In the genomic region with DNA sequence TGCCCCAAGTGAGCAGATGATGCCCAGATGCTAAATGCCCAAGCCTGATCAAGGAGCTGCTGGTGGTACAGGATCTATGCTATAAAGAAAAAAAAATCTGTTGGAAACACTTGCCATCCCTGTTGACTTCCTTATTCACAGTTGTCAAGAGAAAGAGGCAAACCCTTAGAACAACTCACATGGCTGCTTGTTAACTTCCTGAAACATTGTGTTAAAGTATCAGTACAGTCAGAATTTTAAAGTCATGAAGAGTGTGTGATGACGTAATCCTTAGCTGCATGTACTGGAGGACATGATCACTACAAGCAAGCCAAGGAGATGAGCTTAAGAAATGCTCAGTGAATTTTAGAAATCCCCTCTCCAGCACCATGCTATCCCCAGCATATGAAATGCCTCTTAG, we compare ENCODE assay signal across 20 mouse cellular contexts. TPM values are rescaled to one million over a fixed set of nuclear protein-coding genes. Genes with fewer than 3 reads are reported as not detected.
A peak's percentile ranks its signal among the peaks of the same experiment; 100 is the strongest.
DNase-seq lines count a peak whose midpoint lies in the region; ATAC-seq and TF ChIP-seq lines count a peak whose summit lies in the region.
"Had no signal": no experiment of that assay in that cellular context is flagged by ENCODE, and none has a peak within 500 bp of the region (broad histone marks: within the 10 kb centered on the region; RNA-seq: fewer than 3 reads in every experiment).

No protein-coding gene starts in this region.

- TF ChIP-seq POLR2A in thymus, adult 2 months (IDR thresholded peaks at IDR 0.05; ENCODE audit: control insufficient read depth, extremely low read depth, insufficient read depth, low read length, poor library complexity): no peak

- H3K4me2 ChIP-seq in heart, embryonic 11.5 days: no peak overlapping the region
- no peak overlapping the region for H3K4me2 ChIP-seq in lung, postnatal 0 days (replicated peaks; ENCODE audit: low read depth, low read length)
- H3K4me2 ChIP-seq in liver, postnatal 0 days (ENCODE audit: low read depth, low read length): no peak overlapping the region
- H3K4me2 ChIP-seq: embryonic facial prominence, embryonic 15.5 days; forebrain, embryonic 15.5 days; hindbrain, embryonic 14.5 days; intestine, embryonic 15.5 days had no signal

- ATAC-seq in heart, embryonic 11.5 days (replicated peaks; ENCODE audit: insufficient number of reproducible peaks, low FRiP score, low TSS enrichment): no peak
- ATAC-seq in lung, postnatal 0 days: no peak
- peak; percentile 20; the same call in 1 of the 2 replicates for ATAC-seq in liver, postnatal 0 days
- ATAC-seq in neutrophil, adult 5-6 weeks (ENCODE audit: extremely low read depth, insufficient number of reproducible peaks, low FRiP score, poor library complexity, severe bottlenecking): peak; percentile 33; the same call in 1 of the 2 replicates
- ATAC-seq: forebrain, embryonic 15.5 days; intestine, embryonic 15.5 days had no signal

- peaks cover 10% of the 10 kb centered on the region for H3K36me3 ChIP-seq in heart, embryonic 11.5 days (ENCODE audit: control insufficient read depth, insufficient read depth, low read length)
- no peaks in the 10 kb centered on the region for H3K36me3 ChIP-seq in lung, postnatal 0 days (ENCODE audit: insufficient read depth, low read length)
- no peaks in the 10 kb centered on the region; the same call in 1 of the 2 replicates for H3K36me3 ChIP-seq in liver, postnatal 0 days (replicated peaks; ENCODE audit: insufficient read depth, low read length)
- no peaks in the 10 kb centered on the region for H3K36me3 ChIP-seq in thymus, adult 2 months (ENCODE audit: control insufficient read depth, insufficient read depth, low read length)
- H3K36me3 ChIP-seq: intestine, embryonic 15.5 days had no signal

- TF ChIP-seq EP300 in lung, postnatal 0 days (IDR thresholded peaks at IDR 0.05): no peak
- TF ChIP-seq EP300 in liver, postnatal 0 days (IDR thresholded peaks at IDR 0.05; ENCODE audit: low read depth): no peak

- 85% methylated on average over 1 of the region's 1 CpGs for WGBS in heart, embryonic 11.5 days (ENCODE audit: insufficient replicate concordance)
- WGBS in lung, postnatal 0 days: 89% methylated on average over 1 of the region's 1 CpGs
- WGBS in liver, postnatal 0 days (ENCODE audit: insufficient replicate concordance): 74% methylated on average over 1 of the region's 1 CpGs
- 98% methylated on average over 1 of the region's 1 CpGs for WGBS in thymus, adult 2 months

- peak; percentile 4 for DNase-seq in heart, adult 11 months
- DNase-seq in lung, postnatal 0 days (ENCODE audit: low spot score): peak; percentile 15
- no peak for DNase-seq in lung, postnatal 4 days
- no peak for DNase-seq in liver, postnatal 0 days
- no peak for DNase-seq in thymus, adult 2 months
- DNase-seq in Muller cell, postnatal 12 days (ENCODE audit: inconsistent ontology term): no peak
- DNase-seq: adrenal gland, postnatal 10 days; cerebellum, adult 2 months; cerebellum, postnatal 10 days; embryo, embryonic 11 days; gastrocnemius, postnatal 14 days; heart, postnatal 10 days; heart, postnatal 4 days had no signal

- TF ChIP-seq CTCF in lung, postnatal 0 days (IDR thresholded peaks at IDR 0.05): no peak
- TF ChIP-seq CTCF in liver, postnatal 0 days (IDR thresholded peaks at IDR 0.05; ENCODE audit: low read depth): no peak
- TF ChIP-seq CTCF in thymus, adult 2 months (IDR thresholded peaks at IDR 0.05; ENCODE audit: borderline replicate concordance, control insufficient read depth, extremely low read depth, insufficient read depth, low read length, poor library complexity): no peak

- H3K9ac ChIP-seq in heart, embryonic 11.5 days (ENCODE audit: low read depth, low read length): no peak overlapping the region
- H3K9ac ChIP-seq in lung, postnatal 0 days (replicated peaks; ENCODE audit: low read depth): no peak overlapping the region
- no peak overlapping the region for H3K9ac ChIP-seq in liver, postnatal 0 days (replicated peaks)
- H3K9ac ChIP-seq: embryonic facial prominence, embryonic 15.5 days; forebrain, embryonic 15.5 days; hindbrain, embryonic 14.5 days; intestine, embryonic 15.5 days had no signal

- no peaks in the 10 kb centered on the region for H3K9me3 ChIP-seq in heart, embryonic 11.5 days (replicated peaks; ENCODE audit: control insufficient read depth, low read length)
- no peaks in the 10 kb centered on the region for H3K9me3 ChIP-seq in lung, postnatal 0 days (ENCODE audit: low read length)
- H3K9me3 ChIP-seq in liver, postnatal 0 days (ENCODE audit: low read length): no peaks in the 10 kb centered on the region
- H3K9me3 ChIP-seq: embryonic facial prominence, embryonic 15.5 days; forebrain, embryonic 15.5 days; intestine, embryonic 15.5 days had no signal

- H3K4me1 ChIP-seq in heart, embryonic 11.5 days (ENCODE audit: control insufficient read depth, insufficient read depth, low read length): no peaks in the 10 kb centered on the region
- no peaks in the 10 kb centered on the region for H3K4me1 ChIP-seq in lung, postnatal 0 days (ENCODE audit: insufficient read depth, low read depth, low read length)
- peaks cover 12% of the 10 kb centered on the region for H3K4me1 ChIP-seq in liver, postnatal 0 days (ENCODE audit: insufficient read depth)
- H3K4me1 ChIP-seq in thymus, adult 2 months (replicated peaks; ENCODE audit: control insufficient read depth, insufficient read depth, low read length): no peaks in the 10 kb centered on the region
- H3K4me1 ChIP-seq: embryonic facial prominence, embryonic 15.5 days; forebrain, embryonic 15.5 days; intestine, embryonic 15.5 days had no signal

- H3K4me3 ChIP-seq in heart, embryonic 11.5 days (ENCODE audit: low read depth, low read length): no peak overlapping the region
- H3K4me3 ChIP-seq in lung, postnatal 0 days (ENCODE audit: low read depth, low read length): no peak overlapping the region
- H3K4me3 ChIP-seq in liver, postnatal 0 days (ENCODE audit: low read depth, low read length): no peak overlapping the region
- no peak overlapping the region for H3K4me3 ChIP-seq in thymus, adult 2 months (ENCODE audit: control insufficient read depth, insufficient read depth, low read length)
- H3K4me3 ChIP-seq: embryonic facial prominence, embryonic 15.5 days; forebrain, embryonic 15.5 days; intestine, embryonic 15.5 days had no signal

- H3K27ac ChIP-seq in heart, embryonic 11.5 days (ENCODE audit: low read depth, low read length): no peak overlapping the region
- H3K27ac ChIP-seq in lung, postnatal 0 days (ENCODE audit: low read length): no peak overlapping the region
- no peak overlapping the region for H3K27ac ChIP-seq in liver, postnatal 0 days (ENCODE audit: low read depth)
- H3K27ac ChIP-seq in thymus, adult 2 months (ENCODE audit: control insufficient read depth, insufficient read depth, low read length): no peak overlapping the region
- H3K27ac ChIP-seq: embryonic facial prominence, embryonic 15.5 days; forebrain, embryonic 15.5 days; hindbrain, embryonic 14.5 days; intestine, embryonic 15.5 days had no signal

- H3K27me3 ChIP-seq in heart, embryonic 11.5 days (ENCODE audit: control insufficient read depth, insufficient read depth, low read length): no peaks in the 10 kb centered on the region
- no peaks in the 10 kb centered on the region for H3K27me3 ChIP-seq in lung, postnatal 0 days (replicated peaks; ENCODE audit: insufficient read depth, low read length)
- H3K27me3 ChIP-seq in liver, postnatal 0 days (ENCODE audit: insufficient read depth, low read length): no peaks in the 10 kb centered on the region
- no peaks in the 10 kb centered on the region for H3K27me3 ChIP-seq in thymus, adult 2 months (ENCODE audit: control insufficient read depth, insufficient read depth, low read length)
- H3K27me3 ChIP-seq: CH12.LX; embryonic facial prominence, embryonic 15.5 days; forebrain, embryonic 15.5 days; intestine, embryonic 15.5 days had no signal

RNA-seq across cellular contexts. Expression of a gene that starts 51.2 kb away (rescaled TPM):
- 18.5 and 34.8 TPM in 2 replicates for polyA plus RNA-seq in heart, embryonic 11.5 days (2014; fragmentation: Nextera tagmentation; extraction: Ambion mirVana)
- 15.9 and 17.6 TPM in 2 replicates for polyA plus RNA-seq in lung, postnatal 0 days (2015; fragmentation: Nextera tagmentation; extraction: Ambion mirVana)
- 21.1 and 22.1 TPM in 2 replicates for polyA plus RNA-seq in liver, postnatal 0 days (2015; fragmentation: Nextera tagmentation; extraction: Ambion mirVana)
- 15.6 and 19.4 TPM in 2 replicates for total RNA-seq in neutrophil, adult 5-6 weeks (2017)
- polyA plus RNA-seq in thymus, adult 2 months (2012; rRNA removed): 16.2 and 18.4 TPM in 2 replicates
- total RNA-seq: CH12.LX had no signal

Comparison
In these comparisons a context has a peak if more than half of its experiments do, and no peak if none do; other contexts are left out.
1. DNase-seq: peak in heart, adult 11 months (single experiment) and lung, postnatal 0 days (single experiment); none in lung, postnatal 4 days (0 of 2), liver, postnatal 0 days (single experiment), thymus, adult 2 months (single experiment) and Muller cell, postnatal 12 days (single experiment).
2. ATAC-seq: peak in liver, postnatal 0 days (single experiment) and neutrophil, adult 5-6 weeks (single experiment); none in heart, embryonic 11.5 days (single experiment) and lung, postnatal 0 days (single experiment).